Mouse (Mus musculus): Measurements from ENCODE around the gene Il1rl2. TPM values are rescaled to one million over a fixed set of nuclear protein-coding genes. Genes with fewer than 3 reads are reported as not detected.

Gene Il1rl2
- polyA plus RNA-seq (2014; fragmentation: Illumina TruSeq; extraction: RNeasy Lipid Tissue Mini Kit (QIAGEN cat#74804); ENCODE audit: low read depth, low replicate concordance): 0.77 TPM

GRCm38 (mm10) chr1:40324457-40324856 is at the start of gene Il1rl2:
Gene Il1rl2 (plus strand): TSS chr1:40324610.

Other genes with a start within 250 kb of the Il1rl2 start
- gene Il1r1, start 99.5 kb upstream of the Il1rl2 start, polyA plus RNA-seq (2014; fragmentation: Illumina TruSeq; extraction: RNeasy Lipid Tissue Mini Kit (QIAGEN cat#74804); ENCODE audit: low read depth, low replicate concordance): 8.9 TPM
- gene Il1rl1, start 105.0 kb downstream of the Il1rl2 start, polyA plus RNA-seq (2014; fragmentation: Illumina TruSeq; extraction: RNeasy Lipid Tissue Mini Kit (QIAGEN cat#74804); ENCODE audit: low read depth, low replicate concordance): 0.45 TPM
- 0.28 TPM for gene Il18r1, start 140.9 kb downstream of the Il1rl2 start, polyA plus RNA-seq (2014; fragmentation: Illumina TruSeq; extraction: RNeasy Lipid Tissue Mini Kit (QIAGEN cat#74804); ENCODE audit: low read depth, low replicate concordance)
- gene Il18rap, start 190.8 kb downstream of the Il1rl2 start, polyA plus RNA-seq (2014; fragmentation: Illumina TruSeq; extraction: RNeasy Lipid Tissue Mini Kit (QIAGEN cat#74804); ENCODE audit: low read depth, low replicate concordance): 0.11 TPM

Measured in testis, adult 10 weeks (tissue).